Mouse (Mus musculus) adrenal gland, adult 2 months (tissue): Measurements from ENCODE around the gene Pcsk6. TPM values are rescaled to one million over a fixed set of nuclear protein-coding genes. Genes with fewer than 3 reads are reported as not detected.

Experiments used
- DNase-seq: peaks from one replicate; pipeline ENCODE4 v3.0.0; 2021
- polyA plus RNA-seq: library from polyadenylated mRNA; depleted of rRNA; stranded (reverse); fragments of >200 nt; gene quantifications from 2 replicates; pipeline ENCODE4 v1.2.3, GENCODE M21; 2012
- total RNA-seq, 2 experiments: library from RNA; stranded (reverse); gene quantifications; 2 replicates each; pipeline ENCODE4 v1.2.3; 2021

Pcsk6 gene
- total and polyA plus RNA-seq, 3 experiments = 7.0 to 34.8 (median 23.0) TPM

DNA sequence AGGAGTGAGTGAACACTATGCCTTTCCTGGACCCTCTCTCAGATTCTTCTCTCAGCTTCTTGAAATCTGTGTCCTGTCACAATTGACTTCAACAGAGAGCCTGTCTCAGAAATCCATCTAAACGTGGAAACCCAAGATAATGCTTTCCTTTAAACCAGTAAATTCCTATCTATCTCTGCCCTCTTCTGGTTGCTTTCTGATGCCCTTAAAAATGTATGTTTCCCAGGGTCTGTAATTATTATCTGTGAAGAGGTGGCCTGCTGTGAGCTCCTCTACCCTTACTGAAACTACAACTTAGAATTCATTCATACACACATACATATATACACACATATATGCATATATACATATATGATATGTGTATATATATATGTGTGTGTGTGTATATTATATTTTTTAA, 73.7 kb downstream of the Pcsk6 start:
- DNase-seq = no peak

DNA sequence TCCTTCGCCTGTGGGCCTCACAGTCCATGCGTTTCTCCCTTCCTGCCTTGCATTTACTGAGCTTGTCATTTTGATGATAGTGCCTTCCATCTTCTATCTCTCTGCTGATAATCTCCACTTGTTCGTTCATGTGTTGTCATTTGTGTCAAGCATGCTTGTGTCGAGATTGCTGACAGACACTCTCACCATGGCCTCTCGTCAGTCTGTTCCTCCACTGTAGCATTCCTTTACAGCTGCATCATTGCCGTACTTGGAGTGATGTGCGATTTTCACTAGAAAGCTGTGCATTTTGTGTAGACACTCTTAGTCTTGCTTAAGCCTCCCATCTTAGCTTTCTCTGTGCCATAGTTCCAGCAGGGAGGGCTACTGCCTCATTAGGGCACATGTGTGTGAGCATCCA, 79.5 kb downstream of the Pcsk6 start:
- DNase-seq = no peak

DNA sequence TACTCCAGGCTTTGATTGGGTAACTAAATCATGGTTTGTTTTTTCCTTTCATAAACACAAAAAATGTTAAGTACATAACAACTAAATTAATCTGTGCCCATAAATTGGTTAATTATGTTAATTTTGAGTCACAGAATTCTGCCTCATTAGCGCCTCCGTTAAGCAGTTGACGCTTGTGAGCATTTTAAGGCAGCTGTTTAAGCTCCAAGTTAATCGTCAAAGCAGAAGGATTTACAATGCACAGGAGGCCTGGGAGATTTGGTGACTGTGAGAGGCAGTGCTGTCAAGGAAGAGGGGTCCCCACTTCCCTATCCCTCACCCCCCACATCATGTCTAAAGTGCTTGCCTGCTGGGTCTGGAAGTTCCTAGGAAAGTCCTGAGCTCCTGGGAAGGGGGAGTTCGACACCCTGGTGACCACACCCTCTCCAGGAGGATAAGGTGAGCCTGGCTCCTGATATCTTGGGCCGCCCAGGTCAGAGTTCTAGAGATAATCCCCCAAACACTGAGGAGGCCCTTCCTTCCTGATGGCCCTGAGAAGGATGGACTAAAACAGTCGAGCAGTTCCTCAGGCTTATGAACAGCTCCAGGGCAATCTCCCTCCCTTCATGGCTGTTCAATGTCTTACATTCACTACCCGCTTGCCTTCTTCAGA, 83.9 kb downstream of the Pcsk6 start:
- DNase-seq = no peak

DNA sequence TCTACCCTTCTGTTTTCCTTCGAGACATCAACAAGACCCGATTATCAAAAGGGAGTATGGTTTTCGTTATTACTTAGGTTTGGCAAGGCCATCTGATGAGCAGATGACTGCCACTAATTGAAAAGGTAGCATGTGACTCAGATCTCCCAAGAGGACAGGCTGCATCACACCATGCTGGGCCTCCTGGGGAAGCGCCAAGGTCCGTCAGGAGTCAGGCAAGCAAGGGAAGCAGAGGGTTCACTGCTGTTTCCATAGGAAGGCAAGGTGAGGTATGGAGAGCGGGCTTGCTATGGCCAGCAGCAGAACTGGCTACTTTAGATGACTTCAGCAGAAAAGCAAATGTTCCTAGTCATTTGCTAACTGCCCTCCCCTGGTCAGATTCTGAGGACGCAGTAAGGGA, 84.9 kb downstream of the Pcsk6 start:
- no peak for DNase-seq

DNA sequence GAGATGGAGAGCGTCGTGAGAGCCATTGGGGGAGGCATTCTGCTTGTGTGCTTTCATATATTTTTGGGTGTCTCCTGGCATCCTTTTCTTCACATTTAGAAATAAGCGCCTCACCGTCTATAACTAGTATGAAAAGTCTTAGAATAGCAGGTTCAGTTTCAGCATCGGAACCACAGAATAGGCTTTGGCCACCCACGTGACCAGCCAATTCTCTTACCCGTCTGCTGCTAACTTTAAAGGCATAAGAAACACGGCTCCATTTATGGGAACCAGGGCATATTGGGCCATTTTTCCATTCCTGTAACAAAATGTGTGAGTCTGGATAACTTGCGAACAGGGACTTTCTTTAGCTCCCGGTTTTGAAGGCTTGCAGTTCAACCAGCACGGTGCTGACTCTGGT, 87.4 kb downstream of the Pcsk6 start:
- DNase-seq = no peak

DNA sequence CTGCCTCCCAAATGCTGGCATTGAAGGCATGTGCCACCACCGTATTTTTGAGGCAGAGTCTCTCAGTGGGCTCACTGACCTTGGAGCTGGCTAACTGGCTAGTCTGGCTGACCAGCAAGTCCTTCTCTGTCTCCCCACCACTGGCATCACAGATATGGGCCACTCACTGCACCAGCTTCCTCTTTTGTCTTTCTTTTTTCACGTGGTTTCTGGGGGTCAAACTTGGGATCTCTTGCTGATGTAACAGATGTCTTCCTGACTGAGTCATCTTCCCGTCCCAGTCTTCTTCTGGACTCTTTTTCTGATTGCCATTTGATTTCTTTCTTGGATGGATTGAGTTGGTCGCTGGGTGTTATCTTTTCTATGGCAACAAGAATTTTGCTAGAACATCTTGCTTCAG, 93.0 kb downstream of the Pcsk6 start:
- DNase-seq = no peak

DNA sequence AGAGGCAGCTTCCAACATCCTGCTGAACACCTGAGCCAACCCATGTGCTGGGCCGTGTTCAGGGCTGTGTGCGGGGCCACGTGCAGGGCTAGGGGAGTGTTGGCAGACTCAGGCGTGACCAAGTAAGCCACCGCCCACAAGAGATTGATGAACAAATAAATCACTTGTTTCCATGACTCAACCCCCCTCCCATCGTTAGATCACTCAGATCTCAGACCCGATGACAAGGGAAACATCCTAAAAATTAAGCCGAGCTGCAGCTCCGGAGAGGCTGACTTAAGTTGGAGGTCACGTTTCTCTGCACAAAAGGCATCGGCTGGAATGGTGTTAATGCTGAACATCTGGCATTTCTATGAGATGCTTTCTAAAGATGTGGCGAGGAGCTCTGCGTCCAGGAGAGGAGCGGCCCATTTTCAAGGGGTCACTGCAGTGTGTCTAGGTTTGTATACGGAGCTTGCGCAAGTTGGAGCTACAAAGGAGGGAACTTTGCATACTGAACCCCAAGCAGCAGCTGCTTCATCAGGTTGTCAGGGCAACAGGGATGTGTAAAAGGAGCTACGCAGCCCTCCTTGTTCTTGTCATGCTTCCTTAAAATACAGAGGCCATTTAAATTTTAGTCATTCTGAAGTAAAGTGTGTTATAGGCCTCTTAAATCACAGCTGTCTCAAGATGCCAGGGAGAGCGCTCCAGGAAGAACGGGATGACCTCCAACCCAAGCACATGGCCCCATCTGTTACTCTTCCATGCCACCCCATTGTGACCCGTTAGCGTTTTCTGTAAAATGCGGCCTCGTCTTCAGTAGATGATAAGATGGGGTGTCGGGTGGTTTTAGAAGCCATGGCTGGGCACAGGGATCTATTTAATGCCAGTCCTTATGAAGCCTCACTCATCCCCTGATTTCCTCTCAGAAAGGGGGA, 94.0 kb downstream of the Pcsk6 start:
- peak; percentile 38 for DNase-seq

DNA sequence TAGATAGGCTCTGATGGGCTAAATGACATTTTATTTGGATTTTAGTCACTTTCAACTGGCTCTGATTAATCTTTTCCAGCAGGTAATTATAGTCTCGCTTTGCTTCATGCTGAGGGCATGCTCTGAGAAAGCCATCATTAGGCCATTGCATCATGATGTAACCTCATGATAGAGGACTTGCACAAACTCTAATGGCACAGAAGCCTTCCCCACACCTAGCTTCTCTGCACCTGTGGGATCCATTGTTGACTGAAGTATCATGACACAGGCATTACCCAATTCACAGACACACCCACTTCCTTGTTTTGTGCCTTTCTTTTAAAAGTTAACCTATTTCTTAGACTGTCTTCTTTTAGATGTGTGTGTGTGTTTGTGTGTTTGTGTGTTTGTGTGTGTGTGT, 95.7 kb downstream of the Pcsk6 start:
- no peak for DNase-seq

DNA sequence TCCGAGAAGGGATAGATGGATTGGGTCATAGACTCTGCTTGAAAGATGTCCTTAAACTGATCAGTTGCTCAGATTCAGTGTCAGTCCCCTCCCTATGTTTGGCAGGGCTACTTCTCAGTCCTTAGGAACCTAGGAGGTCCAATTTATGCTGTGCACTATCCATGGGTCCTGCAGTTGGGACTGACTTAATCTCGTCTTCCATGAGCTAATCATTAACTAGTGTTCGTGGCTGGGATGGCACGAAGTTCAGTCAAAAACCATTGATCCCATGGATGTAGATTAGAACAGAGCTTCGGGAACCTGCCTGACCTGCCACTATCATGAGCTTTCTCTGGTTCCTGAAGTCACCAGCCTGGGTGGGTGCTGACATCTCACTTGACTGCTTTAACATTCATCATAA, 96.6 kb downstream of the Pcsk6 start:
- no peak for DNase-seq

- DNase-seq = no peak
Measured at GRCm38 (mm10) chr7:65959221-65959924, 97.8 kb downstream of the Pcsk6 start.

DNA sequence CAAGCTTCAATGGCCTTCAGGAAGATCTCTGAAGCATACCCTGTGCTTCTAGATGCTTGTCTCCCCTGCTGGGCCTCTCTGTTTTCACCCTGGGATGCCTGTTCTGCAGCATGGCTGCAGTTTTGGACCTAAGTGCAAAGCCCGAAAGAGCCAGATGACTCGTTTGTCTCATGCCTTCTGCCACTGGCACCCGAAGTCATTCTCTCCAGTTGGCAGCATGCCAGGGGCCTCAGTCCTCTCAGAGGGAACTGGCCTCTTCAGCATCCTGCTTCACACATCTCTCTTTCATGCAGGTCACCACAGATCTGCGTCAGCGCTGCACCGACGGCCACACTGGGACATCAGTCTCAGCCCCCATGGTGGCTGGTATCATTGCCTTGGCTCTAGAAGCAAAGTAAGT, 101.1 kb downstream of the Pcsk6 start:
- DNase-seq = no peak

GRCm38 (mm10) chr7:65964398-65964797, 102.9 kb downstream of the Pcsk6 start:
- no peak for DNase-seq

- no peak for DNase-seq
Measured at GRCm38 (mm10) chr7:65971301-65971700, 109.8 kb downstream of the Pcsk6 start.

DNA sequence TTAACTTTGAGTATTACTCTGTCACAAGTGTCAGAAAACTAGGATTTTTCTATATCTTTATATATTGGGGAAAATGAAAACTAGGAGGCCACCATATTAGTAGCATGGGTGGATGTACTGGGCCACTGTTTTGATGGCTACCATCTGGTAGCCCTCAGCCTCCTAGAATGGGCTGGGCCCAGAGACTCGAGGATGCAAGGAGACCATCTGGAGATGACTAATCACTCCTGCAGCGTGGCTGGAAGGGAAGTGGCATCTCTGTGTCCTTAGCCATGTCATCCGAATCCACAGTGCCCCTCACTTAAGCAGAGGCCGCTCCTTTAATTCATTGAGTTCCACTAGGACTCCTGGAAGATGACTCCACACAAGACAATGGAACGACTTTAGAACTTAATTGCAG, 115.8 kb downstream of the Pcsk6 start:
- DNase-seq = no peak

- no peak for DNase-seq
Measured at GRCm38 (mm10) chr7:65977977-65978376, 116.4 kb downstream of the Pcsk6 start.

GRCm38 (mm10) chr7:65978996-65979823, 117.7 kb downstream of the Pcsk6 start:
- peak; percentile 15 for DNase-seq

DNA sequence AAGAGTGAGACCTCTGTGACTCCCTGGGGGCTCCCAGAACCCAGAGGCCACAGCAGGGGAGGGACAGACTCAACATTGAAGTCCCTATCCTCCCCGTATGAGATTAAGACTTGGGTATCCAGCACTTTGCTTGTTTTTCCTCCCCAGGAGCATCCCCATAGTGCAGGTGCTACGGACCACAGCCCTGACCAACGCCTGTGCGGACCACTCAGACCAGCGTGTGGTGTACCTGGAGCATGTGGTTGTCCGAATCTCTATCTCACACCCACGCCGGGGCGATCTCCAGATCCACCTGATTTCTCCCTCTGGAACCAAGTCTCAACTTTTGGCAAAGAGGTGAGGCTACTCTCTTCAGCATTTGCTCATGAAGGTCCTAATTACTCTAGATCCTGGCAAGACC, 118.5 kb downstream of the Pcsk6 start:
- DNase-seq = no peak

- no peak for DNase-seq
Measured at GRCm38 (mm10) chr7:65982057-65982456, 120.5 kb downstream of the Pcsk6 start.

GRCm38 (mm10) chr7:65988249-65988648, 126.7 kb downstream of the Pcsk6 start:
- DNase-seq = no peak

- DNase-seq = no peak
Measured at GRCm38 (mm10) chr7:65988709-65989108, 127.2 kb downstream of the Pcsk6 start.

- DNase-seq = no peak
Measured at GRCm38 (mm10) chr7:65992329-65992728, 130.8 kb downstream of the Pcsk6 start.

GRCm38 (mm10) chr7:65993410-65993809, 131.9 kb downstream of the Pcsk6 start:
- DNase-seq = no peak
